Mouse (Mus musculus) neural tube, embryonic 14.5 days (tissue): Measurements from ENCODE around the gene Amh. TPM values are rescaled to one million over a fixed set of nuclear protein-coding genes. Genes with fewer than 3 reads are reported as not detected.
A peak's percentile ranks its signal among the peaks of the same experiment; 100 is the strongest.

ENCODE experiments used
- ATAC-seq: fragments of 200-750 bp; cut with Nextera tagmentation; 2 replicates; pipeline ENCODE4 v1.8.0; 2017; ENCODE audit warnings: low read depth, mild to moderate bottlenecking, moderate TSS enrichment, moderate library complexity
- H3K27ac ChIP-seq: fragments of 300-500 bp; sonication (generic); 2 replicates; pipeline ENCODE4 v1.5.1; 2014; ENCODE audit warnings: low read depth, mild to moderate bottlenecking, control low read depth, low read length, moderate library complexity, mixed read lengths
- H3K27me3 ChIP-seq: fragments of 300-500 bp; sonication (generic); 2 replicates; pipeline ENCODE4 v1.6.1; 2014; ENCODE audit warnings: low read length; ENCODE audit not compliant: control insufficient read depth, insufficient read depth
- H3K36me3 ChIP-seq: fragments of 300-500 bp; sonication (generic); 2 replicates; pipeline ENCODE4 v1.6.1; 2014; ENCODE audit warnings: low read length, mixed read lengths; ENCODE audit not compliant: control insufficient read depth, insufficient read depth
- H3K4me1 ChIP-seq: fragments of 300-500 bp; sonication (generic); 2 replicates; pipeline ENCODE4 v1.6.1; 2014; ENCODE audit warnings: low read length; ENCODE audit not compliant: control insufficient read depth, insufficient read depth
- H3K4me2 ChIP-seq: fragments of 300-500 bp; sonication (generic); 2 replicates; pipeline ENCODE4 v1.6.1; 2014; ENCODE audit warnings: mild to moderate bottlenecking, low read depth, low read length, control low read depth
- H3K4me3 ChIP-seq: fragments of 300-500 bp; sonication (generic); 2 replicates; pipeline ENCODE4 v1.5.1; 2014; ENCODE audit warnings: low read depth, low read length, control low read depth, mixed read lengths
- H3K9ac ChIP-seq: fragments of 300-500 bp; sonication (generic); replicated peaks from 2 replicates; pipeline ENCODE4 v1.6.1; 2014; ENCODE audit warnings: low read depth, mild to moderate bottlenecking, control low read depth, low read length, mixed read lengths
- H3K9me3 ChIP-seq: fragments of 300-500 bp; sonication (generic); 2 replicates; pipeline ENCODE4 v1.6.1; 2016; ENCODE audit warnings: low read length; ENCODE audit not compliant: control insufficient read depth
- WGBS: fragments of 180-500 bp; shearing (Covaris S2); extraction: QIAGEN DNeasy Blood & Tissue Kit; methylation state at CpG from one replicate; pipeline ENCODE4 v1.1.7; 2014; 5-methylcytosine and 5-hydroxymethylcytosine counted together
- polyA plus RNA-seq: library from polyadenylated mRNA; unstranded; fragments of >200 nt; fragmentation: Nextera tagmentation; extraction: Ambion mirVana; gene quantifications from 2 replicates; pipeline ENCODE4 v1.2.1, GENCODE M21; 2014

The Amh gene
- polyA plus RNA-seq, 1 experiment from 2014 or later = 0.16 TPM

DNA sequence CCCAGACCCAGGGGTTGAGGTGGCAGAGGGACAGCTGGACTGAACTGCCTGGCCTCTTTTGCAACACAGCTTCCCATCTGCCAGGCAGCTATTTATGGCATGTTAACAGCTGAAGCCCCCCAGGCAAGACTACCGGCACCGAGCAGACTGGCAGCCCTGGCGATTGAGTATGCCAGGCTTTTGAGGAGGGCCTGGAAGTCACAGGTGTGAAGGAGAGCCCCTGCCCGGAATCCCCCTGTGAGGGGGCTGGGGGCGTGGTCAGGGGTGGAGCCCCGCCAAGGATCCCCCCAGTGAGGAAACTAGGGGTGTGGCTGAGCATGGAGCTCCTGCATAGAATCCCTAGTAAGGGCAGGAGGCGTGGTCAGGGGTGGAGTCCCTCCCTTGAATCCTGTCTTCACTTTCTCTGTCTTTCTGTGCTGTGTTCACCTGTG, 31.9 kb downstream of the Amh start:
- Histone ChIP-seq H3K4me1 (0 out of 2 replicates have a peak, but pooled peaks cover 3% of the 10 kb centered on the region), H3K4me3 (no peak overlapping the region), H3K36me3 (0 out of 2 replicates have a peak, but pooled peaks cover 4% of the 10 kb centered on the region), H3K9me3 (no peaks in the 10 kb centered on the region), H3K27me3 (peaks cover 12% of the 10 kb centered on the region; the same call in 1 of the 2 replicates), H3K9ac (no peak overlapping the region), H3K4me2 (no peak overlapping the region), H3K27ac (no peak overlapping the region)
- 42% methylated on average over 7 of the region's 7 CpGs for WGBS
- no peak for ATAC-seq

DNA sequence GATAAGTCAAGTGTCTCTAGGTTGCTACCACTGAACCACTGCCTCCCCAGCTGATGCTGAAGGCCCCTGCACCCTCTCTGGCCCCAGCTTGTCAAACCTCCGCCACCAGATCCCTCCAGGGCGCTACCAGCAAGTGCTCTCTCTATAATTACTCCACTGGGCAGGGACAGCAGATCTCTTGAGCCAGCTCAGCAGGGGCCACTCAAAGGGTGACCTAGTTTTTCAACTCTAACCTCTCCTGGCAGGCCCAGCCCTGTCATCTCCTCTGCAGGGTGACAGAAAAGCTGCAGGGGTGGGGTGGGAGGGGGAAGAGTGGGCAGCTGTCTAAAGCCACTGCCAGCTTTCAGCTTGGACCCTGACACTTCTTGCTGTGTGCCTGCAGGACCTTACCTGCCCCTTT, 32.8 kb downstream of the Amh start:
- Histone ChIP-seq H3K9ac (no peak overlapping the region), H3K4me3 (no peak overlapping the region), H3K9me3 (no peaks in the 10 kb centered on the region), H3K27me3 (peaks cover 17% of the 10 kb centered on the region; the same call in 1 of the 2 replicates), H3K4me1 (0 out of 2 replicates have a peak, but pooled peaks cover 3% of the 10 kb centered on the region), H3K27ac (no peak overlapping the region), H3K4me2 (no peak overlapping the region), H3K36me3 (0 out of 2 replicates have a peak, but pooled peaks cover 4% of the 10 kb centered on the region)
- 21% methylated on average over 2 of the region's 2 CpGs for WGBS
- no peak for ATAC-seq

DNA sequence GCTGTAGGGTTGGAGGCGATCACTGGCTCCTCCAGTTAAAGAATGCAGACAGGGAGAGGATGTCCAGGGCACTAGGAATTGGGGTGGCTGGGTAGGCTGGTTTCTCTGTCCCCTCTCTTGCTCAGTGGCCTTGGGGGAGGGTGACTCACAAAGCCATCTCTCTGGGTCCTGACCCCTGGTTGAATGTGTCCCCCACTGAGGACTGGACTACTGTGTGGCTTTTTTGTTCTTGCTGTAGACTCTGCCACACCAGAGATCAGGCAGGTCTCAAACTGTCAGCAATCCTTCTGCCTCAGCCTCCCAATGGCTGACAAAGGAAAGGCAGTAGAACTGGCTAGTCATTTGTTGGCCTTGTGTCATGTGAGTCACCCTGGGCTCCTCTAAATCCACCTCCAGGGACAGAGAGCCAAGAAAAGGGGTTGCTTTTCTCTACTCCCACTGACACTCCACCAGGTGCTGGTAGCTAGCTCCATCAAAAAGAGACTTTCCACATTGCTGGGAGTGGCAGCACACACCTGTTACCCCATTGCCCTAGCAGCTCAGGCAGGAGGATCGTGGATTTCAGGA, 33.4 kb downstream of the Amh start:
- Histone ChIP-seq H3K9ac (no peak overlapping the region), H3K4me1 (0 out of 2 replicates have a peak, but pooled peaks cover 3% of the 10 kb centered on the region), H3K27me3 (peaks cover 23% of the 10 kb centered on the region), H3K4me2 (no peak overlapping the region), H3K4me3 (no peak overlapping the region), H3K27ac (no peak overlapping the region), H3K9me3 (no peaks in the 10 kb centered on the region), H3K36me3 (0 out of 2 replicates have a peak, but pooled peaks cover 4% of the 10 kb centered on the region)
- ATAC-seq = no peak
- 76% methylated on average over 2 of the region's 2 CpGs for WGBS

DNA sequence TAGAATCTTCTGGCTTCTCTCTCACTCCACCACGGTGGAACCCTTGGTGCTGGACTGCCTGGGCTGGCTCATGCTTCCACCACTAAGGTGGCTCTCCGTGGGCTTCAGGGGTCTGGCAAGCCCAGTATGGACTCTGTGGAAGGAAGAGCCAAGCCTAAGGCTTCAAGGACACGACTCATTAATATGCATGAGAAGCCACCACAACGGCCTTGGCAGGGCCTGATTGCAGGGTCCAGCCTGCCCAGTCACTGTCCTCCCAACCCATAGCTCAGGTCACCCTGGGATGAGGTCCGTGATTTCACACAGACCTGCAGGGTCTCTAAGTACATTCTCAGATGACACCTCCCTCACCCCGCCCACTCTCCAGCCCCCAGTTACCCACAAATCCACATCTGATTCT, 34.8 kb downstream of the Amh start:
- Histone ChIP-seq H3K9me3 (no peaks in the 10 kb centered on the region), H3K27me3 (peaks cover 29% of the 10 kb centered on the region), H3K4me3 (no peak overlapping the region), H3K9ac (no peak overlapping the region), H3K36me3 (0 out of 2 replicates have a peak, but pooled peaks cover 3% of the 10 kb centered on the region), H3K4me1 (0 out of 2 replicates have a peak, but pooled peaks cover 3% of the 10 kb centered on the region), H3K27ac (no peak overlapping the region), H3K4me2 (no peak overlapping the region)
- ATAC-seq = no peak
- WGBS = 65% methylated on average over 6 of the region's 6 CpGs

DNA sequence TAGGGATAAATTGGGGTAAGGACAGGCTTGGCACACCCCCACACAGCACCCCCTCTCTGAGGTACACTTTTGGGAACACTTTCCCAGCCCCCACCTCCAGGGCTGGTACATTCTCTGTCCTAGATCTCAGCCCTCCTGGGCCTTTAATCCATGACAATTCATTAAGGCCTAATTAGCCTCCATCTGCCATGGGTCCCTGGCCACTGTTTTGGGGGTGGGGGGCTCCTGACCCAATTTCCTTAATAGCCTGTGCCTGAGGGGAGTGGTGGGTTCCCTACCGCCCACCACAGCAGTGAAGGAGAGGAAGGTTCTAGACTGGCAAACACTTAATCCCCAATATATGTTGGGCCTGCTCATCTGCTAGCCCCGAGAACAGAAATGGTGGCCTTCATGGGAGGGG, 36.6 kb downstream of the Amh start:
- no peak for ATAC-seq
- Histone ChIP-seq H3K9me3 (no peaks in the 10 kb centered on the region), H3K9ac (no peak overlapping the region), H3K27ac (no peak overlapping the region), H3K27me3 (peaks cover 28% of the 10 kb centered on the region), H3K36me3 (no peaks in the 10 kb centered on the region), H3K4me2 (no peak overlapping the region), H3K4me3 (no peak overlapping the region), H3K4me1 (no peaks in the 10 kb centered on the region)
- 70% methylated on average over 2 of the region's 2 CpGs for WGBS

DNA sequence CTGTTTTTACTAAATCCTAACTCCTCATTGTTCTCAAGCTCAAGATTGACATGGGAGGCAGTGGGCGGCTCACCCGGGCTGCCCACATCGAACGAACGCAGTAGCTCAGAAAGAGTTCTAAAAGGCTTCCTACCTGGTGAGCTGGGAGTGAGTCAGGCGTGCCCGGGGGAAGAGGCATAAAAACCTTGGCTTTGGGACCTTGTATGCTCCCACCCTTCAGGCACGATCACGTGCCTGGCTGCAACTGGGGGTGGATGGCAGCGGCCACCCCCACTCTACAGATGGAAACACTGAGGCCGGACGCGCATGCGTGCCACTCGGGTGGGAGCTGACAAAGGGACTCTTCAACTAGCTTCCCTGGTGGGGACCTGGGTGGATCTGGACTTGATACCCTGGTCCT, 37.3 kb downstream of the Amh start:
- no peak for ATAC-seq
- no peaks in the 10 kb centered on the region for H3K4me1 ChIP-seq
- peaks cover 28% of the 10 kb centered on the region for H3K27me3 ChIP-seq
- no peak overlapping the region for H3K9ac ChIP-seq
- no peaks in the 10 kb centered on the region for H3K9me3 ChIP-seq
- no peaks in the 10 kb centered on the region for H3K36me3 ChIP-seq
- H3K4me2 ChIP-seq = no peak overlapping the region
- H3K27ac ChIP-seq = no peak overlapping the region
- no peak overlapping the region for H3K4me3 ChIP-seq
- WGBS = 85% methylated on average over 15 of the region's 15 CpGs

DNA sequence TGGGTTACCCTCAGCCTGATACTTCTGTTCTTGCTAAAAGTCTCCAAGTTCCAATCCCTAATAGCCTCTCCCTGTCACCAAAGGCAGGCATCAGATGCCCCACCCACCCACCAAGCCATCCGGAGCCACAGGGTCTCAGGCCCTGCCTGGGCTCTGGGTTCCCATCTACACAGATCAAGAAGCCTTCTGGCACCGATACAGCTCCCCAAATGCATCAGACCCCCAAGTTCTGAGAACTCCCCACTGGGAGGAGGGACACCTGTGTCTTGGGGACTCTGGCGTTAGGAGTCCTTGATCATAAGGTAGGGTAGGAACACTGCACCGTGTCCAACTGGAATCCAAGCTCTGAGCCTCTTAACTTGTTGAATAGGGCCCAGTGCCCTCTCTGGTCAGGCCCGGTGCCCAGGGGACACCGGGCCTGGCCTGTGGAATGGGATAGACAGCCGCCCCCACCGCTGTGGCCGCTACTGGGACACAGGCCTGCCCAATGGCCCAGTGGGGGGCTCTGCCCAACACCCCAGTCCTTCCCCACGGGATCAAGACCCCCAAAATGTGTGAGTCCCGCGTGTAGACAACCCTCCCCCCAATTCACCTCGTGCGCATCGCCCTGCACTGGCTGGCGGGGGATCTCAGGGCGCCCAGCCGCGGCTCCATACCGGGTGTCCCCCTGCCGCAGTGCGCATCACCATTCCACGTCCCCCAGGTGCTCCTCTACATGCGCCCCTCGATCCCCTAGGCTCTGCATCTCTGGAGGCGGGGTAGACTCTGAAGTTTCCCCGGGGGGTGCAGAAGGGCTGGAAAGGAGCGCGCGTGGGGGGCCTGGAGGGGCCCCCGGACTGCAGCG, 38.3 kb downstream of the Amh start:
- Histone ChIP-seq H3K27me3 (peaks cover 28% of the 10 kb centered on the region), H3K36me3 (no peaks in the 10 kb centered on the region), H3K4me3 (peak overlapping the region; percentile 46), H3K9me3 (no peaks in the 10 kb centered on the region), H3K4me2 (peak overlapping the region; percentile 76), H3K4me1 (no peaks in the 10 kb centered on the region), H3K27ac (no peak overlapping the region), H3K9ac (peak overlapping the region; percentile 66)
- WGBS = 10% methylated on average over 25 of the region's 32 CpGs
- peak; percentile 47; the same call in 1 of the 2 replicates for ATAC-seq

DNA sequence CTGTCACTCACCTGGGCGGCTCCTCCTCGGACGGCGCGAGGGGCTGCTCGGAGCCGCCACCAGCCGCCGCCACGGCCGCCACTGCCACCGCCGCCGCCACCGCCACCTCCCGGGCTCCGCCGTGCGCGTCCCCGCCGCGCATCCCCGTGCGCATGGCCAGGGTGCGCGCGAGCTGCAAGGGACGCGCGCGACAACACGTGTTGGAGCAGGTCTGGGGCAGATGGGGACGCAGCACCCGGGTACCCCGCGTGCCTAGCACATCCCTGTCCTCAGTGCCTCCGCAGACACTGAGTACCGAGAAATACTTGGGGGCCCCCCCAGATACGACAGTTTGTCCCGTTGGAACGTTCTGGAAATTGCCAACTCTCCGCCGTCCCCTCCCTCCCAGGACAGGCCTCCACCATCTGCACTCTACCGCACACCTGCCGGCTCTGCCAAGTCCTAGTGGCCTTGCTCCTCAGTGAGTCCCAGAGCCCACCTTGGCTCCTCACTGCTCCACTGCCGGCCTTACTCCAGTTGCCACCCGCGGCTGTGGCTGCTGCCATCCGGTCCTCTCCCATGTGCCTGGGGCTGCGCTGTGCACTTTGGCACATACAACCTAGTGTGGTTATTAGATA, 39.0 kb downstream of the Amh start, which contains the start of gene Lingo3:
Lingo3 (minus strand) TSS at position 109 of the 617 bp plus-strand sequence.
- WGBS = 9% methylated on average over 27 of the region's 51 CpGs
- Histone ChIP-seq H3K4me1 (no peaks in the 10 kb centered on the region), H3K9ac (peak within 1 kb of the TSS; percentile 66), H3K4me3 (peak within 1 kb of the TSS; percentile 46), H3K36me3 (no peaks in the 10 kb centered on the region), H3K9me3 (no peaks in the 10 kb centered on the region), H3K4me2 (peak within 1 kb of the TSS; percentile 76), H3K27me3 (peaks cover 28% of the 10 kb centered on the region), H3K27ac (no peak within 1 kb of the TSS)
- peak; percentile 67 for ATAC-seq
